Mouse (Mus musculus): ENCODE measurements around the gene Spata20.

Spata20 gene

GRCm38 (mm10) chr11:94482738-94483137 lies 3.2 kb downstream of the Spata20 start:
- DNase-seq (ENCODE audit: low spot score), result no peak

GRCm38 (mm10) chr11:94481963-94482362 lies 4.0 kb downstream of the Spata20 start:
- no peak for DNase-seq (ENCODE audit: low spot score)

GRCm38 (mm10) chr11:94480382-94480781 lies 5.6 kb downstream of the Spata20 start:
- no peak for DNase-seq (ENCODE audit: low spot score)

- no peak for DNase-seq (ENCODE audit: low spot score)
These were observed 8.3 kb downstream of the Spata20 start for GRCm38 (mm10) chr11:94477651-94478050.

DNA sequence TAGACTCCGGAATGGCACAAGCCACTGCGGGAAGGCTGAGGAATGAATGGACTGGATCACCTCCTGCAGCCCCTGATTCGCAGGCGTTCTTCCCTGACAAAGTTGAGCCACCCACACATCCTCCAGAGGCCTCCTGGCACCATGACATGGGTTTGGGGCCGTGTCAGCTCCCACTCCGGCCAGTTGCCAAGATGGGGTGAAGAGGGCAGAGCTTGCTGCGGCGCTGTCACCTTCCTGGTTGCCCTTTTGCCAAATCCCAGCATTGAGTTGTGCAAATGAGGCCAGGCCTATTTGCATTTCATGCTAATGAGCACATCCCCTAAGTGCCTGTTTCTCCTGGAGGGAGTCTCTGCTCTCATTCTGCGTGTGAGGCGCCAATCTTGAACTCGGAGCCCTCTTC lies 10.3 kb downstream of the Spata20 start:
- no peak for DNase-seq (ENCODE audit: low spot score)

DNA sequence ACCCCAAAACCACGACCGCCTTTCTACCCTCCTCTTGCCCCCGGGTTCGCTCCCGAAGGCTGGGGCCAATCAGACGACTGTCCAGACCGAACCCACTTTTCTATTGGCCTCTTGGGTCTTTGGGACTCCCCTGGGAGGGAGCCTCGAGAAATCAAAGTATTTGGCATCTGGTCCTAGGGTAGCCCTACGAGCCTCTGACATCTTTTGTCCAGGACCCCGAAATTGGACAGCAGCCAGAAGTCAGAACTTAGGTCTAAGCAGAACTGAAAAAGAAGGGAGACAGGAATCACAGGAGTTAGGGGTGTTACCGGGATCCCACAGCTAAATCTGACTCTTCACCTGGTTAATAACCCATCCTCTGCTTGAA lies 11.5 kb downstream of the Spata20 start:
- no peak for DNase-seq (ENCODE audit: low spot score)

- peak; percentile 90 for DNase-seq (ENCODE audit: low spot score)
These were observed 12.1 kb downstream of the Spata20 start, which contains the start of gene Cacna1g for GRCm38 (mm10) chr11:94473707-94474543. Cacna1g (minus strand) TSS chr11:94474198.

DNA sequence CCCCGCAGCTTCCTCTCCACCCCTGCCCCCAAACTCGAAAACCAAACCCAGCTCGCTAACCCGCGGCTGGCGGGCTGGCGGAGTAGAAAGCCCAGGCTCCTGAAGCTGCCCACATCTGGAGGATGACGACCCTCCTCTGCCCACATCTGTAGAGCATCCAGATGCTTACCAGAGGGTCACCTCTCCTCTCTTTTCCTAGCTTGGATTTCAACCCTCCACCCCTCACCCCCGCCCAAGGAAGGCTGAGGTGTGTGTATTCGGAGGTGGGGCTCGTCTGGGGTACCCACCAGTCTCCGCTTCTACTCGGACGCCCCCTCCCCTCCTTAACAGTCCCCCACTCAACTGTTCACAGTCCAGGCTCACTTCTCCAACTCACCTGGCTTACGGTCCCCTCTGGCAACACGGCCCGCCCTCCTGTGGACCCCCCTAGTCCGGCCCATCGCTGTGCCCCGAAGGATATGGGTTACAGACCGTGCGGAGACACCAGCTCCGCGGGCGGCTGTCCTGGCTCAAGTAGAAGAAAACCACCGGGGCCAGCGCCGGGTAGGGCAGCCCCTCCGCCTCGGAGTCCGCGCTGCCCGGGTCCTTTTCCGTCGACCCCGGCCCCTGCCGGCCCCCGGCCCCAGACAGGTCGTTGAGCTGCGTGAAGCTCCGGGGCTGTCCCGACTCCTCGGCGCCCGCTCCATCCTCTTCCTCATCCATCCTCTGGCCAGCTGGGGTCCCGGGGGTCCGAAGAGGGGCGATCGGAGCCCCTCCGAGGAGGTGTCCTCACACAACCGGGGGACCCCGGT lies 12.9 kb downstream of the Spata20 start:
- no peak for DNase-seq (ENCODE audit: low spot score)

GRCm38 (mm10) chr11:94472585-94472915 lies 13.4 kb downstream of the Spata20 start:
- DNase-seq (ENCODE audit: low spot score), result no peak

DNA sequence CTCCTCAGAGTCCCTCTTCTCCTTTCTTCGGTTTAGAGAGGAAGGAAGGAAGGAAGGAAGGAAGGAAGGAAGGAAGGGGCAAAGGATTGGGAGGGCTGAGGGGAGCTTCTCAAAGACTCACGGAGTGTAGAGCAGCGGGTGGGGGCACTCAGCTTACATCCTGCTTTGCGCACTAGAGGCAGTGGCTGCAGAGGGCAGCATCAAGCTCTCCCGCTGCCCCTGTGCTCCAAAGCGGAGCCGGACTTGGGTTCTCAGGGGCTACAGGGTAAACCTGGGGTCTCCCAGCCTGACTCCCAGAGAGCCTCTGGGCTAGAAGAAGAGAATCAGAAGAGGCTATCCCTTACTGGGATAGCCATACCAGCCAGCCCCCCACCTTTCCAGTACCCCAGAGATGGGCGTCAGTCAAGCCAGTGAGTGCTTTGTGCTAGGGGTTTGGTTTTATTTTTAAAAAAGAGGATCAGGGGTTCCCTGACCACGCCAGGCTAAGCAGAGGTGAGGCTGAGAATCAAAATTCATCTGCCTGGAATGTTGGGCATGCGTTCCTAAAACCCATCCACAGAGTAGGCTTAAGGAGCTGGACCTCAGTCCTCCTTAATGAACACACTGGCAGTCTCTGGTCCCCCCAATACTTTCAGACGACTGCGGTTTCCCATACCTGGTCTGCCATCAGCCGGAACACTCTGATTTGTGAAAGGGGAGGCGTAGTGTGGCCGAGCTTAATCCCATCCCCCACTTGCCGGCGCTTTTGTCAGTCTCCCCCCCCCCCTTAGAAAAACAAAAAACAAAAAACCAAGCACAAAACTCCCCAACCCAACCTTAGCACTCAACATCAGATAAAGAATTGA lies 14.0 kb downstream of the Spata20 start:
- DNase-seq (ENCODE audit: low spot score), result no peak

- DNase-seq (ENCODE audit: low spot score), result no peak
These were observed 15.6 kb downstream of the Spata20 start for GRCm38 (mm10) chr11:94470391-94470790.

DNA sequence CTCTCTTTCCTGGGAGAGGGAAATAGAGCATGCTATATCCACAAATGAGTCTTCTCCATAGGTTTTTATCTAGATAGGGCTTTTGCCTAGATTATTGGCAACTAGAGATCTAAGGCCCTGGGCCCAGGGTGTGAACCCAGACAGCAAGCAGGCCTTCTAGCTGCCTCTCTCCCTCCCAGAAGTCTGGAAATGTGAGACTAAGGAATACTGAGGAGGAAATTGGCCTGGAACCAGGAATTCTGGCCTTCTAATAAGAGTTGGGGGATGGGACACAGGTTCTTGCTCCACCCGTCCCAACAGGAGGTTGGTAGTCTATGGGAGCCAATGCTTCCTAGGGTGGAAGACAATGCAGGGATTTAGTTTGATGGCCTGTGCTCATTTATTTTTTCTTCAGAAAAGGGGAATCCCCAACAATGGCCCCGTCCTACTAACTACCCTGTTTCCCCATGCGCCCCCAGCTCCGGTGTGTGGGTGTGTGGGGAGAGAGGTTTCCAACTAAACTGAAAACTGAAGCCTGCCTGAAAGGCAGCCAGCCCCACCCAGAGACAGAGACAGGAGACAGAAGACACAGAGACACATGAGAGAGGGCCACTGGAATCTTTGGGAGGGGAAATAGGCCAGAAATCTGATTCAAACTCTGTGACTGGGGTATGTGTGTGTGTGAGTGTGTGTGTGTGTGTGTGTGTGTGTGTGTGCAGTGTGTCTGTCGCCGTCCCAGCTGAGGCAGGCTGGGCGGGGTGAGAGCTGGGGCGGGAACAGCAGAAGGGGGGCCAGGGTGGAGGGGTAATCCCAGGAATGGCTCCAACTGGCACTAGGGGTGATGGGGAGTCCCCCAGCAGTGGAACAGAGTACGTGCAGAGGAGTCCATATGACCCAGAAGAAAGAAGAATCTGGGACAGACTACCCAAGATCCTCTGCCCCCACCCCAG lies 16.6 kb downstream of the Spata20 start:
- DNase-seq (ENCODE audit: low spot score), result no peak

GRCm38 (mm10) chr11:94468582-94469064 lies 17.4 kb downstream of the Spata20 start:
- no peak for DNase-seq (ENCODE audit: low spot score)

DNA sequence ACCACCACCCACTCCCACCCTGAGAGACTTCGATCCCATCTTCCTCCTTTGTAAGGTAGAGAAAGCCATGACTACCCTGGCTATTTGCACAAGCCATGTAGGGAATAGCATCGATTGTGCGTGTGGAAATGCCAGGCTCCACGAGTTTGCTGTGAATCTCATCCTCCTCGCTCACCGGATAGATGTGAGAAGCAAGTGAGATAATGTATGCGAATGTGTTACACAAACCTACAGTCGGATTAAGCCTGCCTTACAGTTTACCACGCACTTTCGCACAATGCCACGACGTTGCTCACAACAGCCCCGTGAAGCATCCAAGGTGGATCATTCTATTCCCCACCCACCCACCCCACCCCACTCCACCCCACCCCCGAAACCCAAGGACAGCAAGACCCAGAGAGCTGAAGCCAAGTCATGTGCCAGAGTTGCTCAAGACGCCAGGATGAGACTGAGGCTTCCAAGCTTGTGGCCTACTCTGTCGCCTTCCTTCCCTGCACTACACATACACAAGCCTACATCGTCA lies 19.6 kb downstream of the Spata20 start:
- no peak for DNase-seq (ENCODE audit: low spot score)

- no peak for DNase-seq (ENCODE audit: low spot score)
These were observed 21.8 kb downstream of the Spata20 start for GRCm38 (mm10) chr11:94464170-94464569.

GRCm38 (mm10) chr11:94461856-94462255 lies 24.1 kb downstream of the Spata20 start:
- no peak for DNase-seq (ENCODE audit: low spot score)

DNA sequence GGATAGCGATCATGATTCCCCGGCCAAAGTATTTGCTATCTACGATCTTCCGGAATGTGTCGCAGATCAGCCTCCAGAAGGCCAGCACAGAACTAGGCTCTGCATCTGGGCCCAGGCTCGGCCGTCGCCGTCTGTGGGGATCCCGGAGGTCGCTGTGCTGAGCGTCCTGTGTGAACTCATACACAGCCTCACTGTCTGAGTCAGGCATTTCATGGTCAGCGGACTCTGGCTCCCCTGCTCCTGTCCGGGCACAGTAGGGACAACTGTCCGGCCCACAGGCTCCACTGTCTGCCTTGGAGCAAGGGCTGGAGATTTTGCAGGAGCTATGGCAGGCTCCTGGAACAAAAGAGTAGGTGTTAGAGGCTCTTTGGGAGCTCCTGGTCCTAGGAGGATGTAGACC lies 29.0 kb downstream of the Spata20 start:
- DNase-seq (ENCODE audit: low spot score), result no peak

DNA sequence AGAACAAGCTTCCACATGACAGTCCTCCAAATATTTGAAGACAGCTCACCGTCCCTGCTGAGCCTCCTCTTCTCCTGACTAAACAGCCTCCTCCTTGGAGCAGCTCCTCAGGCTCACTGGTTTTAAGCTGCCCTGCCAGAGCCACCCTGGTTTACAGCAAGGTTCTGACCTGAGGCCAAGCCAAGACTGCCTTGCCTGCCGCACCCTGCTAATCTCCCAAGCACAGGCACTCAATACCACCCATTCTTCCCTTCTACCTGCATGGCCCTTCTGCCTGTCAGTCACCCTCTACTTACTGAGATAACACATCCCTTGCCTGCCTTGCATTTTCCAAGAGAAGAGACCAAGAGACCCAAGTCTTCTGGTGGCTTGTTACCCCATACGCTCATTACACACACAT lies 29.6 kb downstream of the Spata20 start:
- DNase-seq (ENCODE audit: low spot score), result no peak

- no peak for DNase-seq (ENCODE audit: low spot score)
These were observed 30.7 kb downstream of the Spata20 start for GRCm38 (mm10) chr11:94455161-94455820.

DNA sequence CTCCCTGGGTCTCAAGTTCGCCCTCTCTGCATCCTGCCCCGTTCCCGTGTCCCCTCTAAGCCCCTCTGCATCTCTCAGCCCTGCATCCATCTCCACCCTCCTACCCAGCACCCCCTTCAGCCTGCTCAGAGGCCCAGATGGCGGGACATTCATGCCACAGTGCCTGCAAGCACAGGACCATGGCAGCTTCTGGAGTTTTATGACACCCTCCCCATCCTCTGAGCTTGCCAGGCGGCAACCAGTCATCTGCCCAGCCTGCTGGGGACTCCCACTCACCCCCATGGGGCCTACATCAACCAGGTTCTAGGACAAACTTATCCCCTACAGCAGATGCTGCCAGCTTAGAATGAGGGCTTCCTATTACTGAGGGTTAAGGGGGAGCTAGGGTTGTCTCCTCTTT lies 31.2 kb downstream of the Spata20 start:
- DNase-seq (ENCODE audit: low spot score), result no peak

Data from testis, postnatal 10 days (tissue).